8 mouse cellular contexts compared by ENCODE assay signal in genomic region chr2:181159771-181160170, GRCm38 (mm10). TPM values are rescaled to one million over a fixed set of nuclear protein-coding genes. Genes with fewer than 3 reads are reported as not detected.
DNase-seq lines count a peak whose midpoint lies in the region; ATAC-seq lines count a peak whose summit lies in the region.

No protein-coding gene starts in this region.

- H3K4me2 ChIP-seq in forebrain, embryonic 14.5 days (ENCODE audit: low read length) = peak overlapping the region; percentile 22; the same call in 1 of the 2 replicates

- H3K36me3 ChIP-seq in forebrain, embryonic 14.5 days (ENCODE audit: control insufficient read depth, insufficient read depth, low read length) = no peaks in the 10 kb centered on the region

- H3K27me3 ChIP-seq in forebrain, embryonic 14.5 days (replicated peaks; ENCODE audit: control insufficient read depth, insufficient read depth, low read length) = 0 out of 2 replicates have a peak, but pooled peaks cover 3% of the 10 kb centered on the region

- H3K9ac ChIP-seq in forebrain, embryonic 14.5 days (ENCODE audit: low read length) = peak overlapping the region; percentile 36; the same call in 1 of the 2 replicates

- DNase-seq in 3T3-L1 (ENCODE audit: low read depth, low spot score) = peak; percentile 12
- DNase-seq in ZHBTc4 (ENCODE audit: low read depth, low spot score) = peak; percentile 69
- peak; percentile 87 for DNase-seq in forebrain, embryonic 14.5 days (ENCODE audit: low spot score)
- DNase-seq in layer of hippocampus, postnatal 14 days (ENCODE audit: low spot score in 2 of 2) = peak; percentile 68 to 84
- DNase-seq in right cerebral cortex, postnatal 25 days = peak; percentile 80
- no peak for DNase-seq in gastrocnemius, postnatal 4 days (ENCODE audit: low spot score in 2 of 2)
- DNase-seq in adrenal gland, adult 2 months = no peak

- no peak overlapping the region for H3K4me3 ChIP-seq in forebrain, embryonic 14.5 days (ENCODE audit: low read depth, low read length)

- peak; percentile 90 for ATAC-seq in forebrain, embryonic 14.5 days
- no peak for ATAC-seq in monocyte, adult 5-6 weeks (replicated peaks; ENCODE audit: insufficient number of reproducible peaks, low FRiP score, low TSS enrichment, poor library complexity, severe bottlenecking)

- H3K4me1 ChIP-seq in forebrain, embryonic 14.5 days (ENCODE audit: control insufficient read depth, insufficient read depth, low read length) = peaks cover 13% of the 10 kb centered on the region

- peak overlapping the region; percentile 78 for H3K27ac ChIP-seq in forebrain, embryonic 14.5 days (ENCODE audit: low read depth, low read length)

- no peaks in the 10 kb centered on the region for H3K9me3 ChIP-seq in forebrain, embryonic 14.5 days (replicated peaks; ENCODE audit: control insufficient read depth, low read length)

- 0% methylated on average over 2 of the region's 2 CpGs for WGBS in forebrain, embryonic 14.5 days

RNA-seq across cellular contexts. Expression of gene Eef1a2, which starts 3.0 kb away (rescaled TPM):
- 5.1 and 5.9 TPM in 2 replicates for polyA plus RNA-seq in forebrain, embryonic 14.5 days (2014; fragmentation: Nextera tagmentation; extraction: Ambion mirVana)
- total RNA-seq in layer of hippocampus, postnatal 14 days (2021) = 100 to 1,000 TPM; 904 to 919 TPM
- total RNA-seq in gastrocnemius, postnatal 4 days (2021) = 100 to 1,000 TPM; 639 to 677 TPM
- total RNA-seq in monocyte, adult 5-6 weeks (2017) = not detected in 3 replicates
- total RNA-seq in adrenal gland, adult 2 months (2021) = 10 to 100 TPM; 44.0 to 65.9 TPM
- 30.4 and 42.9 TPM in 2 replicates for polyA plus RNA-seq in adrenal gland, adult 2 months (2012; rRNA removed)

RNA-seq across cellular contexts. Expression of gene Kcnq2, which starts 24.7 kb away (rescaled TPM):
- 22.8 and 31.2 TPM in 2 replicates for polyA plus RNA-seq in forebrain, embryonic 14.5 days (2014; fragmentation: Nextera tagmentation; extraction: Ambion mirVana)
- total RNA-seq in layer of hippocampus, postnatal 14 days (2021) = 100 to 1,000 TPM; 228 to 235 TPM
- total RNA-seq in gastrocnemius, postnatal 4 days (2021) = not detected
- not detected in 3 replicates for total RNA-seq in monocyte, adult 5-6 weeks (2017)
- 1 to 10 TPM; 5.2 to 5.4 TPM for total RNA-seq in adrenal gland, adult 2 months (2021)
- polyA plus RNA-seq in adrenal gland, adult 2 months (2012; rRNA removed) = 2.8 and 3.7 TPM in 2 replicates

RNA-seq across cellular contexts. Expression of gene Ppdpf, which starts 27.3 kb away (rescaled TPM):
- 525 and 607 TPM in 2 replicates for polyA plus RNA-seq in forebrain, embryonic 14.5 days (2014; fragmentation: Nextera tagmentation; extraction: Ambion mirVana)
- total RNA-seq in layer of hippocampus, postnatal 14 days (2021) = 100 to 1,000 TPM; 118 to 135 TPM
- total RNA-seq in gastrocnemius, postnatal 4 days (2021) = 10 to 100 TPM; 67.4 to 71.2 TPM
- 68.9 to 87.3 TPM (median 84.2 TPM) in 3 replicates for total RNA-seq in monocyte, adult 5-6 weeks (2017)
- total RNA-seq in adrenal gland, adult 2 months (2021) = 10 to 100 TPM; 91.1 to 91.9 TPM
- 160 and 197 TPM in 2 replicates for polyA plus RNA-seq in adrenal gland, adult 2 months (2012; rRNA removed)

RNA-seq across cellular contexts. Expression of gene Ptk6, which starts 42.8 kb away (rescaled TPM):
- not detected in 2 replicates for polyA plus RNA-seq in forebrain, embryonic 14.5 days (2014; fragmentation: Nextera tagmentation; extraction: Ambion mirVana)
- total RNA-seq in layer of hippocampus, postnatal 14 days (2021) = not detected
- under 1 TPM in 1 of 2 experiments, not detected in 1; 0.10 TPM for total RNA-seq in gastrocnemius, postnatal 4 days (2021)
- 0.53 to 3.0 TPM (median 1.8 TPM) in 3 replicates for total RNA-seq in monocyte, adult 5-6 weeks (2017)
- under 1 TPM in 1 of 2 experiments, not detected in 1; 0.07 TPM for total RNA-seq in adrenal gland, adult 2 months (2021)
- polyA plus RNA-seq in adrenal gland, adult 2 months (2012; rRNA removed) = 0.02 TPM in 1 of 2 replicates, not detected in the other

RNA-seq across cellular contexts. Expression of gene Srms, which starts 53.2 kb away (rescaled TPM):
- 0.16 and 0.25 TPM in 2 replicates for polyA plus RNA-seq in forebrain, embryonic 14.5 days (2014; fragmentation: Nextera tagmentation; extraction: Ambion mirVana)
- total RNA-seq in layer of hippocampus, postnatal 14 days (2021) = under 1 TPM; 0.14 to 0.41 TPM
- not detected for total RNA-seq in gastrocnemius, postnatal 4 days (2021)
- 0.95 to 1.3 TPM in 2 of 3 replicates, not detected in the other for total RNA-seq in monocyte, adult 5-6 weeks (2017)
- total RNA-seq in adrenal gland, adult 2 months (2021) = 1 to 10 TPM in 1 of 2 experiments, under 1 TPM in 1; 0.66 to 1.3 TPM
- polyA plus RNA-seq in adrenal gland, adult 2 months (2012; rRNA removed) = 1.1 and 1.4 TPM in 2 replicates

Comparison
In these comparisons a context has a peak if more than half of its experiments do, and no peak if none do; other contexts are left out.
1. DNase-seq: peak in 3T3-L1 (single experiment), ZHBTc4 (single experiment), forebrain, embryonic 14.5 days (single experiment), layer of hippocampus, postnatal 14 days (2 of 2) and right cerebral cortex, postnatal 25 days (single experiment); none in gastrocnemius, postnatal 4 days (0 of 2) and adrenal gland, adult 2 months (single experiment).
2. RNA of gene Eef1a2, which starts 3.0 kb away (total RNA-seq): 904 to 919 TPM in layer of hippocampus, postnatal 14 days, 639 to 677 TPM in gastrocnemius, postnatal 4 days and 44.0 to 65.9 TPM in adrenal gland, adult 2 months; not detected in monocyte, adult 5-6 weeks; every median in the first group is over 10 times any median in the second.
3. RNA of gene Kcnq2, which starts 24.7 kb away (total RNA-seq): 228 to 235 TPM in layer of hippocampus, postnatal 14 days; 5.2 to 5.4 TPM in adrenal gland, adult 2 months, not detected in gastrocnemius, postnatal 4 days and not detected in monocyte, adult 5-6 weeks; every median in the first group is over 10 times any median in the second.